Mouse (Mus musculus): ENCODE measurements around the gene Gm9833. TPM values are rescaled to one million over a fixed set of nuclear protein-coding genes. Genes with fewer than 3 reads are reported as not detected.
A peak's percentile ranks its signal among the peaks of the same experiment; 100 is the strongest.

Gm9833 gene
- polyA plus RNA-seq, 1 experiment from 2014 or later = 7.2 TPM

DNA sequence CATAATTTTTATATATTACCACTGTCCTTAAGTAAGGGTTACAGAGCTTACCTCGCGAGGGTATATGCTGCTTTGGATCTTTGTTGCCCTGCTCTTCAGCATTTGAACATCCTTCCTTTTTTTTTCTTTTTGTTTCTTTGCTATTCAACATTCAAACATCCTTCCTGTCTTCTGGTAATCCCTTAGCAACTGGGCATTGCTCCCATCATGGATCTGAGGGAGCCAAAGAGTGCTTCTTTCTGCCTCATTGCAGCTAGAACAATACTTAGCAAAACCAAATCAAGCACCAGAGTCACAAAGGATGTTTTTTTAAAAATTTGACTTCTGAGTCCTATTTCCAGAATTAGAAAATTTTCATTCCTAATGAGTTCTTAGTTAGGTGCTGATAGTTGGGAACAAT, 24.8 kb downstream of the Gm9833 start:
- Histone ChIP-seq H3K27ac (ENCODE audit: low read depth, low read length) (no peak overlapping the region), H3K4me2 (ENCODE audit: low read length) (no peak overlapping the region), H3K4me1 (ENCODE audit: control insufficient read depth, insufficient read depth, low read depth, low read length) (no peaks in the 10 kb centered on the region), H3K9ac (ENCODE audit: low read depth, low read length) (no peak overlapping the region), H3K27me3 (replicated peaks; ENCODE audit: control insufficient read depth, insufficient read depth, low read length) (no peaks in the 10 kb centered on the region), H3K36me3 (ENCODE audit: control insufficient read depth, insufficient read depth, low read length) (no peaks in the 10 kb centered on the region), H3K4me3 (ENCODE audit: low read length) (no peak overlapping the region), H3K9me3 (ENCODE audit: control insufficient read depth, low read length) (no peaks in the 10 kb centered on the region)
- 70% methylated on average over 2 of the region's 2 CpGs for WGBS
- ATAC-seq = 0 out of 2 replicates have a peak, but pooled peaks have one; percentile 56

GRCm38 (mm10) chr3:10116531-10116930, 28.6 kb downstream of the Gm9833 start:
- H3K27ac ChIP-seq (ENCODE audit: low read depth, low read length) = no peak overlapping the region
- no peak overlapping the region for H3K9ac ChIP-seq (ENCODE audit: low read depth, low read length)
- 93% methylated on average over 12 of the region's 12 CpGs for WGBS
- H3K4me3 ChIP-seq (ENCODE audit: low read length) = no peak overlapping the region
- no peak overlapping the region for H3K4me2 ChIP-seq (ENCODE audit: low read length)
- H3K36me3 ChIP-seq (ENCODE audit: control insufficient read depth, insufficient read depth, low read length) = no peaks in the 10 kb centered on the region
- ATAC-seq = no peak
- no peaks in the 10 kb centered on the region for H3K4me1 ChIP-seq (ENCODE audit: control insufficient read depth, insufficient read depth, low read depth, low read length)
- no peaks in the 10 kb centered on the region for H3K9me3 ChIP-seq (ENCODE audit: control insufficient read depth, low read length)
- no peaks in the 10 kb centered on the region for H3K27me3 ChIP-seq (replicated peaks; ENCODE audit: control insufficient read depth, insufficient read depth, low read length)

GRCm38 (mm10) chr3:10121232-10121631, 33.3 kb downstream of the Gm9833 start:
- Histone ChIP-seq H3K27ac (ENCODE audit: low read depth, low read length) (no peak overlapping the region), H3K9me3 (ENCODE audit: control insufficient read depth, low read length) (no peaks in the 10 kb centered on the region), H3K4me3 (ENCODE audit: low read length) (no peak overlapping the region), H3K36me3 (ENCODE audit: control insufficient read depth, insufficient read depth, low read length) (no peaks in the 10 kb centered on the region), H3K4me2 (ENCODE audit: low read length) (no peak overlapping the region), H3K9ac (ENCODE audit: low read depth, low read length) (no peak overlapping the region), H3K4me1 (ENCODE audit: control insufficient read depth, insufficient read depth, low read depth, low read length) (no peaks in the 10 kb centered on the region), H3K27me3 (replicated peaks; ENCODE audit: control insufficient read depth, insufficient read depth, low read length) (no peaks in the 10 kb centered on the region)
- WGBS = 92% methylated on average over 9 of the region's 9 CpGs
- ATAC-seq = no peak

- Histone ChIP-seq H3K36me3 (ENCODE audit: control insufficient read depth, insufficient read depth, low read length) (no peaks in the 10 kb centered on the region), H3K9ac (ENCODE audit: low read depth, low read length) (no peak overlapping the region)
These were observed 34.2 kb downstream of the Gm9833 start for GRCm38 (mm10) chr3:10121956-10122739.

GRCm38 (mm10) chr3:10123615-10124014, 35.7 kb downstream of the Gm9833 start:
- H3K27me3 ChIP-seq (replicated peaks; ENCODE audit: control insufficient read depth, insufficient read depth, low read length) = no peaks in the 10 kb centered on the region
- H3K4me2 ChIP-seq (ENCODE audit: low read length) = no peak overlapping the region
- H3K9ac ChIP-seq (ENCODE audit: low read depth, low read length) = no peak overlapping the region
- H3K36me3 ChIP-seq (ENCODE audit: control insufficient read depth, insufficient read depth, low read length) = no peaks in the 10 kb centered on the region
- 86% methylated on average over 1 of the region's 1 CpGs for WGBS
- H3K9me3 ChIP-seq (ENCODE audit: control insufficient read depth, low read length) = no peaks in the 10 kb centered on the region
- ATAC-seq = no peak
- no peak overlapping the region for H3K4me3 ChIP-seq (ENCODE audit: low read length)
- H3K4me1 ChIP-seq (ENCODE audit: control insufficient read depth, insufficient read depth, low read depth, low read length) = no peaks in the 10 kb centered on the region
- H3K27ac ChIP-seq (ENCODE audit: low read depth, low read length) = no peak overlapping the region

More at GRCm38 (mm10) chr3:10121956-10122739, 34.2 kb downstream of the Gm9833 start:
- Histone ChIP-seq H3K4me1 (ENCODE audit: control insufficient read depth, insufficient read depth, low read depth, low read length) (no peaks in the 10 kb centered on the region), H3K27ac (ENCODE audit: low read depth, low read length) (no peak overlapping the region), H3K9me3 (ENCODE audit: control insufficient read depth, low read length) (no peaks in the 10 kb centered on the region), H3K27me3 (replicated peaks; ENCODE audit: control insufficient read depth, insufficient read depth, low read length) (no peaks in the 10 kb centered on the region), H3K4me3 (ENCODE audit: low read length) (no peak overlapping the region), H3K4me2 (ENCODE audit: low read length) (no peak overlapping the region)
- 75% methylated on average over 6 of the region's 6 CpGs for WGBS
- ATAC-seq = no peak

DNA sequence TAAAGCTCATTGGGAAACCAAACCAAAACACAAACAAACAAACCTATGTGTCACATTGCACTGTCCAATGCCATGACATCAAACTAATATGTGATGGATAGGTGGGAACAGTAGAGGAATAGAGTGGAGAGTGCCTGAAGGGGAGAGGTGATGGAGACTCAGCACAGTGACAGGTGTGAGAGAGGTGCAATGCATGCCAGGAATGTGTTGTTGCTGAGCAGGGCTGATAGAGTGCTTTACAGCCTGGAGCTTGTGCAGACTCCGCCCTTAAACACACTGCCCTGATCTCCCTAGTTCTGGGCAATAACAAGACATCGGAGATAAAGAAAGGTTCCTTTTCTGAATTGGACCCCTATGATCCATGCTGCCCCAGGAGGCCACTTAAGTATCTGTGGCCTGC, 36.2 kb downstream of the Gm9833 start:
- Histone ChIP-seq H3K27ac (ENCODE audit: low read depth, low read length) (no peak overlapping the region), H3K4me3 (ENCODE audit: low read length) (no peak overlapping the region), H3K36me3 (ENCODE audit: control insufficient read depth, insufficient read depth, low read length) (no peaks in the 10 kb centered on the region), H3K9ac (ENCODE audit: low read depth, low read length) (no peak overlapping the region), H3K27me3 (replicated peaks; ENCODE audit: control insufficient read depth, insufficient read depth, low read length) (no peaks in the 10 kb centered on the region), H3K4me1 (ENCODE audit: control insufficient read depth, insufficient read depth, low read depth, low read length) (no peaks in the 10 kb centered on the region), H3K9me3 (ENCODE audit: control insufficient read depth, low read length) (no peaks in the 10 kb centered on the region), H3K4me2 (ENCODE audit: low read length) (no peak overlapping the region)
- 100% methylated on average over 2 of the region's 2 CpGs for WGBS
- ATAC-seq = no peak

GRCm38 (mm10) chr3:10125301-10125700, 37.4 kb downstream of the Gm9833 start:
- Histone ChIP-seq H3K4me2 (ENCODE audit: low read length) (no peak overlapping the region), H3K36me3 (ENCODE audit: control insufficient read depth, insufficient read depth, low read length) (no peaks in the 10 kb centered on the region), H3K27me3 (replicated peaks; ENCODE audit: control insufficient read depth, insufficient read depth, low read length) (no peaks in the 10 kb centered on the region), H3K9ac (ENCODE audit: low read depth, low read length) (no peak overlapping the region), H3K4me3 (ENCODE audit: low read length) (no peak overlapping the region), H3K4me1 (ENCODE audit: control insufficient read depth, insufficient read depth, low read depth, low read length) (no peaks in the 10 kb centered on the region), H3K27ac (ENCODE audit: low read depth, low read length) (no peak overlapping the region), H3K9me3 (ENCODE audit: control insufficient read depth, low read length) (no peaks in the 10 kb centered on the region)
- 86% methylated on average over 4 of the region's 4 CpGs for WGBS
- ATAC-seq = no peak

- H3K4me1 ChIP-seq (ENCODE audit: control insufficient read depth, insufficient read depth, low read depth, low read length) = no peaks in the 10 kb centered on the region
- no peaks in the 10 kb centered on the region for H3K27me3 ChIP-seq (replicated peaks; ENCODE audit: control insufficient read depth, insufficient read depth, low read length)
- no peaks in the 10 kb centered on the region for H3K9me3 ChIP-seq (ENCODE audit: control insufficient read depth, low read length)
- no peak overlapping the region for H3K9ac ChIP-seq (ENCODE audit: low read depth, low read length)
- H3K4me2 ChIP-seq (ENCODE audit: low read length) = no peak overlapping the region
- ATAC-seq = no peak
- 78% methylated on average over 2 of the region's 2 CpGs for WGBS
- H3K4me3 ChIP-seq (ENCODE audit: low read length) = no peak overlapping the region
- H3K27ac ChIP-seq (ENCODE audit: low read depth, low read length) = peak overlapping the region; percentile 41; the same call in 1 of the 2 replicates
- no peaks in the 10 kb centered on the region for H3K36me3 ChIP-seq (ENCODE audit: control insufficient read depth, insufficient read depth, low read length)
These were observed 38.1 kb downstream of the Gm9833 start for GRCm38 (mm10) chr3:10126036-10126435.

- Histone ChIP-seq H3K9ac (ENCODE audit: low read depth, low read length) (no peak overlapping the region), H3K27me3 (replicated peaks; ENCODE audit: control insufficient read depth, insufficient read depth, low read length) (no peaks in the 10 kb centered on the region), H3K27ac (ENCODE audit: low read depth, low read length) (peak overlapping the region; percentile 41), H3K9me3 (ENCODE audit: control insufficient read depth, low read length) (no peaks in the 10 kb centered on the region), H3K4me3 (ENCODE audit: low read length) (no peak overlapping the region), H3K4me1 (ENCODE audit: control insufficient read depth, insufficient read depth, low read depth, low read length) (no peaks in the 10 kb centered on the region), H3K36me3 (ENCODE audit: control insufficient read depth, insufficient read depth, low read length) (no peaks in the 10 kb centered on the region), H3K4me2 (ENCODE audit: low read length) (no peak overlapping the region)
- ATAC-seq = no peak
- 77% methylated on average over 2 of the region's 2 CpGs for WGBS
These were observed 38.6 kb downstream of the Gm9833 start for GRCm38 (mm10) chr3:10126502-10126901.

Data from hindbrain, embryonic 16.5 days (tissue).